Mouse (Mus musculus): Measurements from ENCODE around the gene Fam83f. TPM values are rescaled to one million over a fixed set of nuclear protein-coding genes. Genes with fewer than 3 reads are reported as not detected.
"Not testable (repeated sequence)": the region's sequence is repeated elsewhere in the genome, so short reads cannot be mapped to it uniquely, and the experiment has no call there.

Fam83f gene
- polyA plus RNA-seq, 1 experiment from 2014 or later: 0.60 TPM

DNA sequence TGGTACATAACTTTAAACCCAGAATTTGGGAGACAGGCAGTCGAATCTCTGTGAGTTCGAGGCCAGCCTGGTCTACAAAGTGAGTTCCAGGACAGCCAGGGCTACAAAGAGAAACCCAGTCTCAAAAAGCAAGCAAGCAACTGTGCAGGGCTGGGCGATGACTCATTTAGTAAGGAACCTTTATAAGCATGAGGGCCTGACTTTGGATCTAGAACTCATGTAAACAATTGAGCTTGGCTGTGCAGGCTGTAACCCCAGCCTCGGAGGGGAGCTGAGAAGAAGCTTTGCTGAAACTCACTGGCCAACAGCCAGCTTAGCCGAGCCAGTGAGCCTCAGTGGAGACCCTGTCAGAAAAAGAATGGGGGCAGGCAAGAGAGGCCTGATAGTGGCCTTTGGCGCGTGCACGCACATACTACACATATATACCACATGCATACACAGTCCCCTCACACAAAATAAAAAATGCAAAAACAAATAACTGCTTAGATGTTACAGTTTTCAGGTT is 45.0 kb downstream of the Fam83f start:
- DNase-seq (ENCODE audit: low spot score): no peak
- H3K36me3 ChIP-seq: no peaks in the 10 kb centered on the region
- WGBS: 88% methylated on average over 8 of the region's 8 CpGs

GRCm38 (mm10) chr15:80717431-80717830 is 45.8 kb downstream of the Fam83f start:
- Histone ChIP-seq H3K36me3 (no peaks in the 10 kb centered on the region), H3K4me3 (no peak overlapping the region), H3K27ac (no peak overlapping the region), H3K4me1 (replicated peaks) (0 out of 2 replicates have a peak, but pooled peaks cover 3% of the 10 kb centered on the region), H3K9me3 (no peaks in the 10 kb centered on the region), H3K27me3 (ENCODE audit: insufficient read depth, poor library complexity, severe bottlenecking) (no peaks in the 10 kb centered on the region)
- no peak for DNase-seq (ENCODE audit: low spot score)
- WGBS: 45% methylated on average over 1 of the region's 1 CpGs

More for the DNA sequence above, 45.0 kb downstream of the Fam83f start:
- H3K9me3 ChIP-seq: no peaks in the 10 kb centered on the region
- no peaks in the 10 kb centered on the region for H3K27me3 ChIP-seq (ENCODE audit: insufficient read depth, poor library complexity, severe bottlenecking)
- H3K4me1 ChIP-seq (replicated peaks): peaks cover 10% of the 10 kb centered on the region; the same call in 1 of the 2 replicates
- no peak overlapping the region for H3K27ac ChIP-seq
- H3K4me3 ChIP-seq: no peak overlapping the region

GRCm38 (mm10) chr15:80720249-80720648 is 48.6 kb downstream of the Fam83f start:
- H3K4me3 ChIP-seq: no peak overlapping the region
- no peaks in the 10 kb centered on the region for H3K9me3 ChIP-seq
- WGBS: 83% methylated on average over 5 of the region's 5 CpGs
- H3K36me3 ChIP-seq: no peaks in the 10 kb centered on the region
- no peaks in the 10 kb centered on the region for H3K27me3 ChIP-seq (ENCODE audit: insufficient read depth, poor library complexity, severe bottlenecking)
- no peak overlapping the region for H3K27ac ChIP-seq
- DNase-seq (ENCODE audit: low spot score): no peak
- no peaks in the 10 kb centered on the region for H3K4me1 ChIP-seq (replicated peaks)

- 84% methylated on average over 6 of the region's 6 CpGs for WGBS
These were observed 50.2 kb downstream of the Fam83f start for GRCm38 (mm10) chr15:80721861-80722260.

DNA sequence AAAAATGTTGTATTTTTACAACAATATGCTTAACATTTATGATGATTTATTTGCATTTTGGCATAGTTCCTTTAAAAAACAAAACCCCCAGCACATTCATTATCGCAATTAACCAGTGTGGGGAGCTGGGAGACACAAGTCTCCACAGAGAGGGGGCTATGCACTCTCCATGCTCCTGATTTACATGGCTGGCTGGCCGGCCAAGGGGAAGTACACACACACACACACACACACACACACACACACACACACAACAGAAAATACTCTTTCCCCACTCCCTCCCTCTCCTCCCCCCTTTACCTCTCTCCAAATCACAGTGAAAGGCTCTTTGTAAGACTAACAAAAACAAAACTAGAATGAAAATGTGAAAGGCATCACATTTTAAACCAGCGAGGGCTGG is 50.7 kb downstream of the Fam83f start:
- Histone ChIP-seq H3K27ac (no peak overlapping the region), H3K4me3 (no peak overlapping the region), H3K36me3 (no peaks in the 10 kb centered on the region), H3K9me3 (no peaks in the 10 kb centered on the region), H3K4me1 (replicated peaks) (no peaks in the 10 kb centered on the region), H3K27me3 (ENCODE audit: insufficient read depth, poor library complexity, severe bottlenecking) (no peaks in the 10 kb centered on the region)
- 58% methylated on average over 3 of the region's 3 CpGs for WGBS
- DNase-seq (ENCODE audit: low spot score): no peak

More at GRCm38 (mm10) chr15:80721861-80722260, 50.2 kb downstream of the Fam83f start:
- H3K27ac ChIP-seq: no peak overlapping the region
- H3K27me3 ChIP-seq (ENCODE audit: insufficient read depth, poor library complexity, severe bottlenecking): no peaks in the 10 kb centered on the region
- H3K4me3 ChIP-seq: no peak overlapping the region
- H3K9me3 ChIP-seq: no peaks in the 10 kb centered on the region
- no peaks in the 10 kb centered on the region for H3K36me3 ChIP-seq
- H3K4me1 ChIP-seq (replicated peaks): no peaks in the 10 kb centered on the region
- DNase-seq (ENCODE audit: low spot score): no peak

DNA sequence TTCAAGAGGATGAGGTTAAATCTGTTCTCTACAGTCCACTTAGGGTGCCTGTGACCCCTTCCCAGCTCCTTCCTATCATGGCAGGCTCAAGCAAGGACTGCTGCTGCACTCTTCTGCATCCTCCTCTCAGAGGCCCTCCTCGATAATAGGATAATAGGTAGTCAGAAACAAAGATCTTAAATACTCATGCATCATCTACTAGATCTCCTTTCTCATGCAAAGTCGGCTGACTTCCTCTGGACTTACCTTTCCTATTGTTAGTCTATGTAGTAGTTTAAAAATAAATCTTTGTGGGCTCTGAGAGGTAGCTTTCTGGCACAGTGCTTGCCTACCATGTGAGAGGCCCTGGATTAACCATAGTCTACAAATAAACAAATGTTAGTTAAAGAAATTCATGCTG is 57.8 kb downstream of the Fam83f start:
- Histone ChIP-seq H3K4me1 (replicated peaks) (0 out of 2 replicates have a peak, but pooled peaks cover 6% of the 10 kb centered on the region), H3K36me3 (no peaks in the 10 kb centered on the region), H3K27ac (no peak overlapping the region), H3K4me3 (no peak overlapping the region), H3K9me3 (no peaks in the 10 kb centered on the region), H3K27me3 (ENCODE audit: insufficient read depth, poor library complexity, severe bottlenecking) (no peaks in the 10 kb centered on the region)
- 71% methylated on average over 2 of the region's 2 CpGs for WGBS
- DNase-seq (ENCODE audit: low spot score): no peak

- Histone ChIP-seq H3K27ac (no peak overlapping the region), H3K4me1 (replicated peaks) (0 out of 2 replicates have a peak, but pooled peaks cover 6% of the 10 kb centered on the region), H3K9me3 (no peaks in the 10 kb centered on the region), H3K4me3 (no peak overlapping the region), H3K36me3 (no peaks in the 10 kb centered on the region), H3K27me3 (ENCODE audit: insufficient read depth, poor library complexity, severe bottlenecking) (no peaks in the 10 kb centered on the region)
- DNase-seq (ENCODE audit: low spot score): no peak
- WGBS: 97% methylated on average over 1 of the region's 1 CpGs
These were observed 59.4 kb downstream of the Fam83f start for GRCm38 (mm10) chr15:80731043-80731442.

DNA sequence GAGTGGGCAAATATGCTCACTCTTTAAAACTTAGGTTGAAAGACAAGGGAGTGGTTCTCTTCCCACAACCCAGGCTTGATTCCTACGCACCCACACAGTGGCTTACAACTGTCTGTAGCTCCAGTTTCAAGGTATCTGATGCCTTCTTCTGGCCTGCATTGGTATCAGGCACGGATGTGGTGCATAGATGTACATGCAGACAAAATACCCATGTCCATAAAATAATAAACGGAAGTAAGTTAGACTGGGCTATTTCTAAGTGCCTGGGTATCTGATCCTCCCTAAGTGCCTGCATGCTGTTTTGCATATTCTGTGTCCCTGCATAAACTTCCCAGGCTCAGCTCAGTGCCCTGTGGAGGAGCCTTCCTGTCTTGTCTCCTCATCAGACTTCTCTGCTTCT is 59.9 kb downstream of the Fam83f start:
- whole genome bisulfite sequencing: 88% methylated on average over 3 of the region's 3 CpGs
- H3K36me3 ChIP-seq: no peaks in the 10 kb centered on the region
- no peak overlapping the region for H3K27ac ChIP-seq
- no peaks in the 10 kb centered on the region for H3K9me3 ChIP-seq
- 0 out of 2 replicates have a peak, but pooled peaks cover 6% of the 10 kb centered on the region for H3K4me1 ChIP-seq (replicated peaks)
- no peak for DNase-seq (ENCODE audit: low spot score)
- no peaks in the 10 kb centered on the region for H3K27me3 ChIP-seq (ENCODE audit: insufficient read depth, poor library complexity, severe bottlenecking)
- no peak overlapping the region for H3K4me3 ChIP-seq

- H3K4me1 ChIP-seq (replicated peaks): 0 out of 2 replicates have a peak, but pooled peaks cover 6% of the 10 kb centered on the region
- H3K27ac ChIP-seq: no peak overlapping the region
- H3K9me3 ChIP-seq: no peaks in the 10 kb centered on the region
- DNase-seq (ENCODE audit: low spot score): no peak
- no peak overlapping the region for H3K4me3 ChIP-seq
- no peaks in the 10 kb centered on the region for H3K27me3 ChIP-seq (ENCODE audit: insufficient read depth, poor library complexity, severe bottlenecking)
- H3K36me3 ChIP-seq: no peaks in the 10 kb centered on the region
- WGBS: 72% methylated on average over 4 of the region's 4 CpGs
These were observed 60.8 kb downstream of the Fam83f start for GRCm38 (mm10) chr15:80732266-80733030.

- H3K27ac ChIP-seq: no peak overlapping the region
- 0 out of 2 replicates have a peak, but pooled peaks cover 6% of the 10 kb centered on the region for H3K4me1 ChIP-seq (replicated peaks)
- H3K9me3 ChIP-seq: no peaks in the 10 kb centered on the region
- no peaks in the 10 kb centered on the region for H3K36me3 ChIP-seq
- no peak for DNase-seq (ENCODE audit: low spot score)
- no peak overlapping the region for H3K4me3 ChIP-seq
- no peaks in the 10 kb centered on the region for H3K27me3 ChIP-seq (ENCODE audit: insufficient read depth, poor library complexity, severe bottlenecking)
- 91% methylated on average over 3 of the region's 3 CpGs for whole genome bisulfite sequencing
These were observed 63.7 kb downstream of the Fam83f start for GRCm38 (mm10) chr15:80735300-80735699.

DNA sequence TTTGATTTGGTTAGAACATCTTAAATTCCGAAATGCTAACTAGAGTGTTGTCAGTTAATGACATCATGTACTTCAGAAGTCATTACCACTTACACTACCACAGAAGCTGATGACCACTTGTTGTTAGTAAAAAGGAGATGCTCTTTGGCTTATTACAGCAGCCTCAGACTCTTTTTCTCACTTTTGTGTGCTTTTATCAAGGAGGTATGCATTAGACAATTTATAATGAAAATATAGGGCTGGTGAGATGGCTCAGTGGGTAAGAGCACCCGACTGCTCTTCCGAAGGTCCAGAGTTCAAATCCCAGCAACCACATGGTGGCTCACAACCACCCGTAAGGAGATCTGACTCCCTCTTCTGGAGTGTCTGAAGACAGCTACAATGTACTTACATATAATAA is 64.1 kb downstream of the Fam83f start:
- not testable (repeated sequence) for H3K27me3 ChIP-seq (ENCODE audit: insufficient read depth, poor library complexity, severe bottlenecking); H3K4me1 ChIP-seq (replicated peaks); H3K36me3 ChIP-seq; H3K9me3 ChIP-seq; H3K27ac ChIP-seq; DNase-seq (ENCODE audit: low spot score); H3K4me3 ChIP-seq
- WGBS: 90% methylated on average over 4 of the region's 4 CpGs

- no peak overlapping the region for H3K27ac ChIP-seq
- no peak for DNase-seq (ENCODE audit: low spot score)
- no peaks in the 10 kb centered on the region for H3K9me3 ChIP-seq
- 0 out of 2 replicates have a peak, but pooled peaks cover 4% of the 10 kb centered on the region for H3K4me1 ChIP-seq (replicated peaks)
- no peak overlapping the region for H3K4me3 ChIP-seq
- 52% methylated on average over 1 of the region's 1 CpGs for WGBS
- no peaks in the 10 kb centered on the region for H3K36me3 ChIP-seq
- no peaks in the 10 kb centered on the region for H3K27me3 ChIP-seq (ENCODE audit: insufficient read depth, poor library complexity, severe bottlenecking)
These were observed 64.9 kb downstream of the Fam83f start for GRCm38 (mm10) chr15:80736553-80736952.

DNA sequence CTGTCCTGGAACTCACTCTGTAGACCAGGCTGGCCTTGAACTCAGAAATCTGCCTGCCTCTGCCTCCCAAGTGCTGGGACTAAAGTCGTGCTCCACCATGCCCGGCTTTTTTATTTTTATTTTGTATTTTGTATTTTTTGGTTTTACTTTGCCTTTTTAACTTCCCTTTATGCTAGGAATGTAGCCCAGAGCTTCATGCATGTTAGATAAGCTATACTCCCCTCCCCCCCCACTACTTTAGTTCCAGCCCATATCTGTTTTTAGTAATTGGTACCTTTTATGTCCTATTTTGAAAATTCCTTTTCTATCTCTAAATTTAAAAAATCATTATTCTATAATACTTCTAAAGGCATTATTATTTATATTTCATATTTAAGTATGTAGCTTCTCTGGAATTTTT is 66.6 kb downstream of the Fam83f start:
- Histone ChIP-seq H3K27ac (no peak overlapping the region), H3K4me3 (no peak overlapping the region), H3K9me3 (no peaks in the 10 kb centered on the region), H3K36me3 (no peaks in the 10 kb centered on the region), H3K27me3 (ENCODE audit: insufficient read depth, poor library complexity, severe bottlenecking) (no peaks in the 10 kb centered on the region), H3K4me1 (replicated peaks) (no peaks in the 10 kb centered on the region)
- WGBS: 91% methylated on average over 2 of the region's 2 CpGs
- DNase-seq (ENCODE audit: low spot score): no peak

Measured in hindbrain, embryonic 10.5 days (tissue).